Mouse (Mus musculus) spleen, embryonic (tissue): ENCODE data around the gene Fdx1l.

ENCODE experiments used
- CTCF ChIA-PET: fragments of 350-600 bp; sonication (Branson Sonifier 250); formaldehyde crosslinking; loops from one replicate; lab custom pipeline; 2022; lab: Charles Lee

Gene Fdx1l

GRCm38 (mm10) chr9:21073044-21073840 lies at the start of gene Fdx1l, which contains the start of gene Gm49373:
TSS of gene Fdx1l (minus strand) at chr9:21073614.
TSS of gene Gm49373 (minus strand) at chr9:21073096.
- CTCF ChIA-PET = interaction anchor here (0.6 kb wide), 3 partner anchors 35 to 46 kb away, joined by 3 to 16 read pairs (median 3); no protein-coding TSS in a partner anchor

GRCm38 (mm10) chr9:21121483-21121882 lies 48.1 kb upstream of the Fdx1l start:
- CTCF ChIA-PET = no interaction called here

GRCm38 (mm10) chr9:21117073-21117472 lies 43.7 kb upstream of the Fdx1l start:
- CTCF ChIA-PET = no interaction called here

GRCm38 (mm10) chr9:21115105-21115504 lies 41.7 kb upstream of the Fdx1l start:
- CTCF ChIA-PET = no interaction called here

GRCm38 (mm10) chr9:21114190-21114589 lies 40.8 kb upstream of the Fdx1l start:
- CTCF ChIA-PET = no interaction called here

GRCm38 (mm10) chr9:21113751-21114150 lies 40.3 kb upstream of the Fdx1l start:
- CTCF ChIA-PET = no interaction called here

- CTCF ChIA-PET = no interaction called here
Measured at GRCm38 (mm10) chr9:21107607-21108237, 34.3 kb upstream of the Fdx1l start.

GRCm38 (mm10) chr9:21105760-21106564 lies 32.5 kb upstream of the Fdx1l start:
- CTCF ChIA-PET = no interaction called here

GRCm38 (mm10) chr9:21104814-21105213 lies 31.4 kb upstream of the Fdx1l start:
- CTCF ChIA-PET = no interaction called here

- CTCF ChIA-PET = no interaction called here
Measured at GRCm38 (mm10) chr9:21102076-21102475, 28.7 kb upstream of the Fdx1l start.

GRCm38 (mm10) chr9:21100447-21101161 lies 27.2 kb upstream of the Fdx1l start:
- CTCF ChIA-PET = interaction anchor here (0.5 to 0.7 kb wide), 3 partner anchors 65 to 461 kb away, joined by 3 to 7 read pairs (median 6); no protein-coding TSS in a partner anchor

- CTCF ChIA-PET = no interaction called here
Measured at GRCm38 (mm10) chr9:21097793-21098192, 24.4 kb upstream of the Fdx1l start.

GRCm38 (mm10) chr9:21095958-21096357 lies 22.5 kb upstream of the Fdx1l start:
- CTCF ChIA-PET = no interaction called here

GRCm38 (mm10) chr9:21093423-21093822 lies 20.0 kb upstream of the Fdx1l start:
- CTCF ChIA-PET = no interaction called here

- CTCF ChIA-PET = no interaction called here
Measured at GRCm38 (mm10) chr9:21091707-21092320, 18.4 kb upstream of the Fdx1l start, which contains the start of the genes Gm38431 and Raver1. TSS of gene Gm38431 (minus strand) at chr9:21091997. TSS of gene Raver1 (minus strand) at chr9:21092008.

- CTCF ChIA-PET = no interaction called here
Measured at GRCm38 (mm10) chr9:21090972-21091706, 17.7 kb upstream of the Fdx1l start.

GRCm38 (mm10) chr9:21090537-21090936 lies 17.1 kb upstream of the Fdx1l start:
- CTCF ChIA-PET = no interaction called here

GRCm38 (mm10) chr9:21083324-21083723 lies 9.9 kb upstream of the Fdx1l start:
- CTCF ChIA-PET = no interaction called here

- CTCF ChIA-PET = no interaction called here
Measured at GRCm38 (mm10) chr9:21081127-21081526, 7.7 kb upstream of the Fdx1l start.

- CTCF ChIA-PET = no interaction called here
Measured at GRCm38 (mm10) chr9:21075625-21076024, 2.2 kb upstream of the Fdx1l start.
